Mouse (Mus musculus): Measurements from ENCODE around the gene Olfr222.

Olfr222 gene

DNA sequence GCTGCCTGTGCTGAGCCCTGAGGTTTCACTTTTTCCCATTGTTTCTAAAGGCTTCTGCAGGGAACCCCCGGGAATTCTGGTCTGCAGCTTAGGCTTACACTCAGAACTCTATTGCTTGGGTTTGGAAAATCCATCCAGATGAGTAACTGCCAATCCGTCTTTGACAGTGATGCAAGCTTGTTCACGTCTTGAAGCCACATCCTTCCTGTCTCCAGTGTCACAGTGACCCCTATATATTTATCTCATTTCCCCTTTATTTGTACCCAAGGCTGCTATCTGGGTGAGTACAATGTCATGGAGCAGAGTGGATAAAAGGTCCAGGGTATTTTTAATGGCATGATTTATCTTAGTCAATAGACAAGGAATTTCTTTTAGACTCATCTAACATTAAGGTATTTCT, 34.7 kb downstream of the Olfr222 start, which contains the start of gene Nlrp3:
TSS of gene Nlrp3 (plus strand) at position 245 of the 400 bp plus-strand sequence.
- DNase-seq (ENCODE audit: low spot score in 2 of 2): no peak

DNA sequence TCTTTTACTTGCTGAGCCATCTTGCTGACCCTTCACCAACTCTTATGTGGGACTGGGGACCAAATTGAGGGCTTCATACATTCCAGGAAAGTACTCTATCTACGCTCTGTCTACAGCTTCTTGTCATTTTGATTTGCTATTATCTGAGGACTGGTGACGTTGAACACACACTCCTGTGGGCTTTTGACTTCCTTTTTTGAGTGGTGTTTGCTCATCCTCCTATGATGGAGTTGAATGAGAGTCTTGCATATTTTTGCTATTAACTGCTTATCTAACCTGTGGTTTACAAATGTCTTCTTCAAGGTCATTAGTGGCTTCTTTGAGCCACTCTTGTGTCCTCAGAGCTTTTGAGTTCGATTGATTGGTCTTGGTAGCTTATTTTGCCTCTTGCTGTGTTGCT, 35.9 kb downstream of the Olfr222 start:
- no peak for DNase-seq (ENCODE audit: low spot score in 2 of 2)

GRCm38 (mm10) chr11:59538387-59538786, 37.6 kb downstream of the Olfr222 start:
- DNase-seq (ENCODE audit: low spot score in 2 of 2): peak in 1 of 2 experiments; percentile 25

DNA sequence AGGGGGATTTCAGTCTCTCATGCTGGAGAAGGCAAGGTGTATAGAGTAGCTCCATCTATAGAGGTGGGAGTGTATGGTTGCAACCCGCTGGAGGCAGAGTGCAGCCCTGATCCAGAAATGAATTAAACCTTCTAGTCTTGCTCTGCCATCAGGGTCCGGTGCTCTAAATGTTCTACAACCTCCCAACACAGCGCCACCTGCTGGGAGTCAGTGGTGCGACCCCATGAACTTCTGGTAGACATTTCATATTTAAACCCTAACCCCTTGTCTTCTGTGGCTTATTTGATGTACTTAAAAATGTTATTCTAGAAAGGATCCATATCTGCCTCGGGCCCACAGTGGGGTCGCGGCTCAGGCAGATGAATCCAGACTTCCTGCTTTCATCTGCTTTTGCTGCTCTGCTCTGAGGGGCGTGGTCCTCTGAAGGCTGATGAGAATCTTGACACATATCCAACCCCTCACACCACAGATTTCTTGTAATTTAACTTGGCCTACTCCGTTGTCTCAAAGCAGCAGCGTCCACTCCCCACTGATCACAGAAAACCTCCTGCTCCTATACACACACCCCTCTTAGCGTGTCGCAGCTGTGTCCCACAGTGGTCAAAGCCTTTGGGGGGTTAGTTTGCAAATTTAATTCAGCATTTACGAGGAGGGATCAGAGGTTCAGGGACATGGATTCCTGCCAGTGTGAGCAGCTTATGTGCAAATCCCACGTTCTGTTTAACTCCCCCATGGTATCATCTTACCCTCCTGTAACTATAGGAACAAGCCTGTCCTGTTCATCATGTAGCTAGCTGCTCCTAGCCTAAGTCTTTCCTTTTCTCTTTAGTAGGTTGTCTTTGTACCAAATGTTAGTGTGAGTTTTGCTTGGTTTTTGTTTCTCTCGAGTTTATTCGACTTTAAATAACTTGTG, 38.6 kb downstream of the Olfr222 start:
- DNase-seq (ENCODE audit: low spot score in 2 of 2): peak; percentile 7 to 56

- no peak for DNase-seq (ENCODE audit: low spot score in 2 of 2)
Measured at GRCm38 (mm10) chr11:59531562-59531961, 44.5 kb downstream of the Olfr222 start.

- no peak for DNase-seq (ENCODE audit: low spot score in 2 of 2)
Measured at GRCm38 (mm10) chr11:59530870-59531535, 45.0 kb downstream of the Olfr222 start.

GRCm38 (mm10) chr11:59530221-59530620, 45.8 kb downstream of the Olfr222 start:
- no peak for DNase-seq (ENCODE audit: low spot score in 2 of 2)

GRCm38 (mm10) chr11:59526472-59527080, 49.5 kb downstream of the Olfr222 start, which contains the start of gene Zkscan17:
Gene Zkscan17, minus strand, starts transcription at chr11:59526751.
- no peak for DNase-seq (ENCODE audit: low spot score in 2 of 2)

- peak; percentile 54 to 85 for DNase-seq (ENCODE audit: low spot score in 2 of 2)
Measured at GRCm38 (mm10) chr11:59525237-59525636, 50.8 kb downstream of the Olfr222 start.

GRCm38 (mm10) chr11:59524150-59524549, 51.9 kb downstream of the Olfr222 start:
- DNase-seq (ENCODE audit: low spot score in 2 of 2): no peak

Data from thymus, postnatal 10 days (tissue).